Mouse (Mus musculus): ENCODE data around the gene Rnase1. TPM values are rescaled to one million over a fixed set of nuclear protein-coding genes. Genes with fewer than 3 reads are reported as not detected.
"Not testable (repeated sequence)": the region's sequence is repeated elsewhere in the genome, so short reads cannot be mapped to it uniquely, and the experiment has no call there.

Gene Rnase1
- total RNA-seq, 1 experiment: not detected

- Histone ChIP-seq H3K27ac (ENCODE audit: insufficient read depth, low read depth, low read length, poor library complexity, severe bottlenecking) (no peak overlapping the region), H3K4me3 (ENCODE audit: insufficient read depth in 1 of 2, low read depth in 1 of 2, low read length in 2 of 2, poor library complexity in 1 of 2, severe bottlenecking in 1 of 2) (no peak overlapping the region), H3K9ac (ENCODE audit: insufficient read depth, low read depth, low read length, poor library complexity, severe bottlenecking) (no peak overlapping the region), H3K36me3 (ENCODE audit: control insufficient read depth, insufficient read depth, low read length, poor library complexity, severe bottlenecking) (no peaks in the 10 kb centered on the region), H3K4me1 (ENCODE audit: control insufficient read depth in 2 of 2, insufficient read depth in 2 of 2, low read length in 2 of 2, poor library complexity in 1 of 2) (no peaks in the 10 kb centered on the region), H3K9me3 (ENCODE audit: control insufficient read depth, insufficient read depth, low read depth, low read length) (no peaks in the 10 kb centered on the region)
- in situ Hi-C loops (cut with MboI; ENCODE audit: low sequenced_read_pairs in 2 of 2, unreplicated experiment in 2 of 2): no loop called here
- no peak for TF ChIP-seq ZC3H11A (IDR thresholded peaks at IDR 0.05; ENCODE audit: borderline replicate concordance, low read depth, low read length)
- no peak for TF ChIP-seq MAFK (IDR thresholded peaks at IDR 0.05; ENCODE audit: insufficient read depth, low read depth, low read length)
- no peak for TF ChIP-seq CHD2 (IDR thresholded peaks at IDR 0.05; ENCODE audit: low read depth, low read length)
- TF ChIP-seq HCFC1 (IDR thresholded peaks at IDR 0.05; ENCODE audit: borderline replicate concordance, insufficient read depth, low read length): no peak
- no peak for TF ChIP-seq ZNF384 (IDR thresholded peaks at IDR 0.05; ENCODE audit: low read depth, low read length)
- no peak for DNase-seq (ENCODE audit: low read depth, low spot score)
Measured at GRCm38 (mm10) chr14:51166068-51166467, 19.5 kb upstream of the Rnase1 start.

DNA sequence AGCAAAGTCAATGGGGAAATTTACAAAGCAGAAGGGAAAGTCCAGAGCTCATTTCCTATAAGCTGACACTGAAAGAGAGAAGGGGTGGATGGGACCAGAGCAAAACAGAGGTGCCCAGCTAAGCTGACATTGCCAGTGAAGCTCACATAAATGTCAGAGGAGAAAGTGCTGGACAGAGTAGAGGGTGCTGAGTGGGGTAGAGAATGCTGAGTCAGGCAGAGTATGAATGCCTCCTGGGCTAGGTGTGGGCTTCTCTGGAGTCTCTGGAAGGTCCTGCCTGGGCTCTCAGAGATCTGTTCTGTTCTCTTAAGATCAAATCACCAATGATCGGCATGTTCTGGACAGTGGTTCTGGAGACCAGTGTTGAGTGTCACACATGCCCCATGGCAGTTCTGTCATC is 18.9 kb upstream of the Rnase1 start:
- no peak for DNase-seq (ENCODE audit: low read depth, low spot score)
- TF ChIP-seq MAFK (IDR thresholded peaks at IDR 0.05; ENCODE audit: insufficient read depth, low read depth, low read length) (no peak), ZC3H11A (IDR thresholded peaks at IDR 0.05; ENCODE audit: borderline replicate concordance, low read depth, low read length) (no peak), ZNF384 (IDR thresholded peaks at IDR 0.05; ENCODE audit: low read depth, low read length) (no peak), HCFC1 (IDR thresholded peaks at IDR 0.05; ENCODE audit: borderline replicate concordance, insufficient read depth, low read length) (no peak), CHD2 (IDR thresholded peaks at IDR 0.05; ENCODE audit: low read depth, low read length) (no peak)
- in situ Hi-C loops (cut with MboI; ENCODE audit: low sequenced_read_pairs in 2 of 2, unreplicated experiment in 2 of 2): no loop called here
- Histone ChIP-seq H3K27ac (ENCODE audit: insufficient read depth, low read depth, low read length, poor library complexity, severe bottlenecking) (no peak overlapping the region), H3K36me3 (ENCODE audit: control insufficient read depth, insufficient read depth, low read length, poor library complexity, severe bottlenecking) (no peaks in the 10 kb centered on the region), H3K4me1 (ENCODE audit: control insufficient read depth in 2 of 2, insufficient read depth in 2 of 2, low read length in 2 of 2, poor library complexity in 1 of 2) (no peaks in the 10 kb centered on the region), H3K4me3 (ENCODE audit: insufficient read depth in 1 of 2, low read depth in 1 of 2, low read length in 2 of 2, poor library complexity in 1 of 2, severe bottlenecking in 1 of 2) (no peak overlapping the region), H3K9me3 (ENCODE audit: control insufficient read depth, insufficient read depth, low read depth, low read length) (no peaks in the 10 kb centered on the region), H3K9ac (ENCODE audit: insufficient read depth, low read depth, low read length, poor library complexity, severe bottlenecking) (no peak overlapping the region)

- H3K36me3 ChIP-seq (ENCODE audit: control insufficient read depth, insufficient read depth, low read length, poor library complexity, severe bottlenecking); H3K4me1 ChIP-seq (ENCODE audit: control insufficient read depth in 2 of 2, insufficient read depth in 2 of 2, low read length in 2 of 2, poor library complexity in 1 of 2); H3K4me3 ChIP-seq (ENCODE audit: insufficient read depth in 1 of 2, low read depth in 1 of 2, low read length in 2 of 2, poor library complexity in 1 of 2, severe bottlenecking in 1 of 2); DNase-seq (ENCODE audit: low read depth, low spot score); H3K9ac ChIP-seq (ENCODE audit: insufficient read depth, low read depth, low read length, poor library complexity, severe bottlenecking); in situ Hi-C loops (cut with MboI; ENCODE audit: low sequenced_read_pairs in 2 of 2, unreplicated experiment in 2 of 2); H3K9me3 ChIP-seq (ENCODE audit: control insufficient read depth, insufficient read depth, low read depth, low read length); H3K27ac ChIP-seq (ENCODE audit: insufficient read depth, low read depth, low read length, poor library complexity, severe bottlenecking): not testable (repeated sequence)
Measured at GRCm38 (mm10) chr14:51163323-51163722, 16.7 kb upstream of the Rnase1 start.

GRCm38 (mm10) chr14:51161976-51162375 is 15.4 kb upstream of the Rnase1 start, which contains the start of gene Rnase2b:
Gene Rnase2b (plus strand): TSS chr14:51162260.
- in situ Hi-C loops (cut with MboI; ENCODE audit: low sequenced_read_pairs in 2 of 2, unreplicated experiment in 2 of 2); H3K9me3 ChIP-seq (ENCODE audit: control insufficient read depth, insufficient read depth, low read depth, low read length); H3K4me3 ChIP-seq (ENCODE audit: insufficient read depth in 1 of 2, low read depth in 1 of 2, low read length in 2 of 2, poor library complexity in 1 of 2, severe bottlenecking in 1 of 2); H3K9ac ChIP-seq (ENCODE audit: insufficient read depth, low read depth, low read length, poor library complexity, severe bottlenecking); H3K27ac ChIP-seq (ENCODE audit: insufficient read depth, low read depth, low read length, poor library complexity, severe bottlenecking); DNase-seq (ENCODE audit: low read depth, low spot score); H3K36me3 ChIP-seq (ENCODE audit: control insufficient read depth, insufficient read depth, low read length, poor library complexity, severe bottlenecking); H3K4me1 ChIP-seq (ENCODE audit: control insufficient read depth in 2 of 2, insufficient read depth in 2 of 2, low read length in 2 of 2, poor library complexity in 1 of 2): not testable (repeated sequence)

DNA sequence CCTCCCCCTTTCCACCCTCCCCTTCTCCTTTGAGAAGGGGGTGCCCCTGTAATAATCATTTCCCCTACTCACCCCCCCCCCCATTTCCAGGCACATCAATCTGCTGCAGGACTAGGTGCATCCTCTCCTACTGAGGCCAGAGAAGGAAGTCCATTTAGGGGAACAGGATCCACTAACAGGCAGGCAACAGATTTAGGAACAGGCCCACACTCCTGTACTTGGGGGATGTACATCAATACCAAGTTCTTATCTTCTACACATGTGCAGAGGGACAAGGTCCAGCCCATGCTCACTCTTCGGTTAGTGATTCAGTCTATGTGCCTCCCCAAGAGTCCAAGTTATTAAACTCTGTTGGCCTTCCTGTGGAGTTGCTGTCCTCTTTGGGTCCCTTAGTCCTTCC is 10.5 kb upstream of the Rnase1 start:
- no peaks in the 10 kb centered on the region for H3K36me3 ChIP-seq (ENCODE audit: control insufficient read depth, insufficient read depth, low read length, poor library complexity, severe bottlenecking)
- H3K4me3 ChIP-seq (ENCODE audit: insufficient read depth in 1 of 2, low read depth in 1 of 2, low read length in 2 of 2, poor library complexity in 1 of 2, severe bottlenecking in 1 of 2): no peak overlapping the region
- no peak overlapping the region for H3K27ac ChIP-seq (ENCODE audit: insufficient read depth, low read depth, low read length, poor library complexity, severe bottlenecking)
- no peak overlapping the region for H3K9ac ChIP-seq (ENCODE audit: insufficient read depth, low read depth, low read length, poor library complexity, severe bottlenecking)
- no peaks in the 10 kb centered on the region for H3K9me3 ChIP-seq (ENCODE audit: control insufficient read depth, insufficient read depth, low read depth, low read length)
- in situ Hi-C loops (cut with MboI; ENCODE audit: low sequenced_read_pairs in 2 of 2, unreplicated experiment in 2 of 2): no loop called here
- TF ChIP-seq ZC3H11A (IDR thresholded peaks at IDR 0.05; ENCODE audit: borderline replicate concordance, low read depth, low read length) (no peak), CHD2 (IDR thresholded peaks at IDR 0.05; ENCODE audit: low read depth, low read length) (no peak), ZNF384 (IDR thresholded peaks at IDR 0.05; ENCODE audit: low read depth, low read length) (no peak), MAFK (IDR thresholded peaks at IDR 0.05; ENCODE audit: insufficient read depth, low read depth, low read length) (no peak), HCFC1 (IDR thresholded peaks at IDR 0.05; ENCODE audit: borderline replicate concordance, insufficient read depth, low read length) (no peak)
- H3K4me1 ChIP-seq (ENCODE audit: control insufficient read depth in 2 of 2, insufficient read depth in 2 of 2, low read length in 2 of 2, poor library complexity in 1 of 2): no peaks in the 10 kb centered on the region
- no peak for DNase-seq (ENCODE audit: low read depth, low spot score)

Measured in ES-E14 (cell line).